Mouse (Mus musculus) kidney, postnatal 10 days (tissue): ENCODE data around the gene 1810049J17Rik.

Experiments
- DNase-seq: peaks from one replicate; pipeline ENCODE4 v3.0.0; 2021; ENCODE audit warnings: mixed read lengths

1810049J17Rik gene

GRCm38 (mm10) chr15:12346916-12347315 lies 25.2 kb upstream of the 1810049J17Rik start:
- DNase-seq, result no peak

- DNase-seq, result no peak
These were observed 19.7 kb upstream of the 1810049J17Rik start for GRCm38 (mm10) chr15:12341401-12341758.

- DNase-seq, result no peak
These were observed 19.1 kb upstream of the 1810049J17Rik start for GRCm38 (mm10) chr15:12340536-12341400.

DNA sequence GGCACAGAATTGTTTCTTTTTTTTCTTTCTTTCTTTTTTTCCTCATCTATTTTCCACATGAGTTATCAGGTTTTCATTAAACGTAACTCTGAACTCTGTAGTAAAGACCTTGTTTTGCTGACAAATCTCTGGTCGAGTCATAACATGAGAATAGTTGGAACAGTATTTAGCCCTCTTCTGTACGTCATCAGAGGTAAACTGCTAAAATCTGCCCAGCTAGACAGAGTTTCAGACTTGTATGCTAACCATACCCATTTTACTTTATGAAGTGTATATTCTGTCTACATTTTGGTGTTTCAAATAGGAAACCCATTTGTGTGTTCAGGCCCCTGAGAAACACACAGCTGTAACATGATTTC lies 16.1 kb upstream of the 1810049J17Rik start:
- no peak for DNase-seq

DNA sequence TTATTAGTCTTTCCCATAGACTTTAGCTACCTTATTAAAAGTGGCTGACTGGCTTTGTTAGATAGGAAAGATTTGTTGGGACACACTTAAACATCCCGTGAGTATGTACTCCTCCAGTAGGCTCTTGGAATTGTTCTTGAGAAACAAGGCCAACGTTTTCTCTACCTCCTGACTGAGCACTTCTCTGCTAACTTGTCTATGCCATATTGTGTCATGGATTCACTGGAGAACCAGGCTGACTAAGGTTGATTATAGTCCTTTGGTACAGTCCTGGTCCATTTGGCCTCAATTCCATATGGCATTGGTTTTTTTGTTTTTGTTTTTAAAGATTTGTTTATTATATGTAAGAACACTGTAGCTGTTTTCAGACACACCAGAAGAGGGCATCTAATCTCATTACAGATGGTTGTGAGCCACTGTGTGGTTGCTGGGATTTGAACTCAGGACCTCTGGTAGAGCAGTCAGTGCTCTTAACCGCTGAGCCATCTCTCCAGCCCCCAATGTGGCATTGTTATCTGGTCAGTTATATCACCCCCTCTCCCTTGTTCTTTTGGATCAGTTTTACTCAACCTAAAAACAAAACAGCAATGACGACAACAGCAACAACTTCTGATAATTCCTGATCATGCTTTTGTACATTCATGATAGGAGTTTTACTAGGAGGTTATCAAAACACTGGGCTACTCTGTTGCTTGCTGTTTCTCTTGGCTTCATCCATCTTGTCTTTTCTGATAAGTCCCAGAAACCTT lies 15.5 kb upstream of the 1810049J17Rik start:
- DNase-seq, result no peak

- no peak for DNase-seq
These were observed 12.7 kb upstream of the 1810049J17Rik start for GRCm38 (mm10) chr15:12334381-12334780.

DNA sequence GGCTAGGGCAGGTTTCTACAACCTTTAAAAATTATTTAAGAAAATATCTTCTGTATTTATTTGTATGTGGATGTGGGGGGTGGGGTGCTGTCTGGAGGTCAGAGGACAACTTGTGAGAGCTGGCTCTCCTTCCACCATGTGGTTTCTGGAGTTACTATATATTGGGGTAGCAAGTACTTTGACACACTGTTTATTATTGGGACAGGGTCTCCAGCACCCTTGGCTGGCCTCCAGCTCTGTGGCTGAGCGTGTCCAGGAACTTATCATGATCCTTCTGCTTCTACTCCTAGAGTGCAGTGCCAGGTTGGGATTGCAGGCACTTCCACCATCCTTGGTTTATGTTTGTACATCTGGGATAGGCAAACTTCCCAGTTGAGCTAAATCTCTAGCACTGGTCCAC lies 9.6 kb upstream of the 1810049J17Rik start:
- DNase-seq, result no peak

- no peak for DNase-seq
These were observed 9.2 kb upstream of the 1810049J17Rik start for GRCm38 (mm10) chr15:12330892-12331291.

- DNase-seq, result no peak
These were observed 8.7 kb upstream of the 1810049J17Rik start for GRCm38 (mm10) chr15:12330389-12330788.

DNA sequence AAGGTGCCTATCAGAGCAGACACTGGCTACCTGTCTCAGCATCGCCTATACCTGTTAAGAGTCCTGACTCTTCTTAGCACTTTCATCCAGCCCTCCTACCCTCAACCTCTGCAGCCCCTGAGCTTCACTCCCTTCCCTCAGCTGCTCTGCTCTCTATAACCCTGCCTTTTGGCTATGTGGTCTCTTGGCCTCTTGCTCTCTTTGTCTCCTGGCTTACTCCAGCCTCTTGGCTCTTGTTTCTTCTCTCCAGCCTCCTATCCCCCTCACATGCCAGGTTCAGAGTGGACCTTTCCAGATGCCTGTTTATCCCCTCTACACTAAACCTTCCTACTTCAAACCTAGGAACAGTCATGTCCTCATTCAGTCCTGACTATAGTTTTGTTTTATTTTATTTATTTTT lies 2.6 kb upstream of the 1810049J17Rik start:
- no peak for DNase-seq

DNA sequence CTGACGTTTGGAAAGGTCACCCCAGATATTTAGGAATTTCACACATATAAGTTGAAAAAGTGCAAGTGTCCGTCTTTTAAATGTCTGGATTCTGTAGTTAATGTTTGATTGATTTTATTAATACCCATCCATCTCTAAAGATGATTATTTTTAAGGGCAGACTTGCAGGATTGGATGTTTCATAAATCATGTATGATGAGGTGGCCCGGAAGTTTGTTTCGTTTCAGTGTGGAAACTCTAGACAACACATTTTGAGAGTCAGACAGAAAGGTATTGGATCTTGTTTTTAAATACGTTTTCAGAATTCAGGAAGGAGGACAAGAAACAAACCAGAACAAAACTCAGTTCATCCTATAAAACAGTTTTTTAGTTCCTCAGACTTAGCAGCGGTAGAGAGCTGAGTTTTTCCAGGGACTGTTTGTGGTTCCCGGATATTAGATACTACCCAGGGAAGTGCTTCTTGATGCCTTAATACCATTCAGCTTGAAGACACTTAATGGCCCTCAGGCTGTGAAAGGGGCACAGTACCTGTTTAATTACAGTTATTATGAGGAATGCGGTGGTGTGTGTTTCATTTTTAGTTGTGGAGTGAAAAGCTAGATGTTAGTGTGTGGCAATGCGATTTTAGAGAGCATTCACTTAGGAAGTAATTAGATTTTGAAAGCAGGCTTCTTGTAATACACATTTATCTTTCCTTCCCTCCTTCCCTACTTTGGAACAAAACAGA lies 1.1 kb upstream of the 1810049J17Rik start:
- no peak for DNase-seq

DNA sequence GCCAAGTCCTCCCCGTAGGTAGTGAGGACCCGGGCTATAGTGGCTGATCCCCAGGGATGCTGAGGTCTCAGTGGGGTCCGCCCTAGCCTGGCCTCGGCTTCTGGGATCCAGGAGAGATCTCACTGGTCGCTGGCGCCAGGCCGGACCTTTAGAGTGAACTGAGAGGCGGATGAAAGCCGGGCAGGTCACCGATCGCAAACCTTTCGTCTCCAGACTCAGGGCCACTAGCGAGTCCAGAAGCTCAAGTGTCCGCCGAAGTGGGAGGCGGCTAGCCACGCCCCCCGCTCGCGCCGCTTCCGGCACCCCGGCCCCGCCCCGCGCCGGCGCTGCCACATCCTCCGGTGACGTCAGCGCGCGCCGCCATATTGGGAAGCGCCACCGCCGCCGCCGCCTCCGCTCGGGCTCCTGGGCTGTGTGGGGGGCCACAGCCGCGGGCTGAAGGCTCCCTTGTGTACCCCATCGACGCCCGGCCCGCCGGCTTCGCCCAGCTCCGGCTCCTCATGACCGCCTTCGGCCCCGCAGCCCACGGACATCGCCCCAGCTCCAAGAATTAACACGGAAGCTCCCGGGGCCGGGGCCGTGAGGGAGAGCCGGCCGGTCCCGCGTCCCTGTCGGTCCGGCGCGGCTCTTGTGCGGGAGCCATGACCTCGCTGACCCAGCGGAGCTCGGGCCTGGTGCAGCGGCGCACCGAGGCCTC lies 460 bp downstream of the 1810049J17Rik start, which contains the start of gene Golph3:
Golph3 (plus strand) TSS at position 360 of the 697 bp plus-strand sequence.
- peak; percentile 99 for DNase-seq

- DNase-seq, result no peak
These were observed 1.1 kb downstream of the 1810049J17Rik start for GRCm38 (mm10) chr15:12320441-12321090.

- no peak for DNase-seq
These were observed 1.8 kb downstream of the 1810049J17Rik start for GRCm38 (mm10) chr15:12319889-12320288.

GRCm38 (mm10) chr15:12318451-12318850 lies 3.2 kb downstream of the 1810049J17Rik start:
- no peak for DNase-seq

GRCm38 (mm10) chr15:12317290-12317689 lies 4.4 kb downstream of the 1810049J17Rik start:
- no peak for DNase-seq

DNA sequence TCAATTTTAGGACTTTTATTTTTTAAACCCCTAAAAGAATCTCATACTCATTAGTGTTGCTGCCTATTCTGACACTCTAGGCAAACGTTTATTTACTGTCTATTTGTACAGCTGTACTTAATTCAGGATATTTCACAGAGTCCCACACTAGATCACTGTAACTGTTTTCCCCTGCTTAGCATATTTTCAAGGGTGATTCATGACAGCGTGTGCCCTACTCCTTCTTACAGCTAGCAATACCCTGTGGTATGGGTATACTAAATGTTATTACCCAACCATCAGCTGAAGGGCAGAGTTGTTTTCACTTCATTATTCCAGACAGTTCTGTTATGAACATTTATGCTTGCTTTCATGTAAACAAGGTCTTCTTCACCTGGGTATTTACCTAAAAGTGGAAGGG lies 5.7 kb downstream of the 1810049J17Rik start:
- DNase-seq, result no peak

DNA sequence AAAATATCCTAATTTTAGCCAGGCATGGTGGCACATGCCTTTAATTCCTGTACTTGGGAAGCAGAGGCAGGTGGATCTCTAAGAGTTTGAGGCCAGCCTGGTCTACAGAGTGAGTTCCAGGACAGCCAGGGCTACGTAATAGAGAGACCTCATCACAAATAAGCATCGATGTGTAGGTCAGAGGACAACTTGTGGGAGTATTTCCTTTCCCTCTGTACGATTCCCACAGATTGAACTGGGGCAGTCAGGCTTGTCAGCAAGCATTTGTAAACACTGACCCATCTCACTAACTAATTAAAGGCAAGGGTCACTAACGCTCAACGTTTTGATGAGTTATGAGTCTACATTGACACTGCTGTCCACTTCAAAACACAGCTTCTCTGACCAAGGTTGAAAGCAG lies 7.1 kb downstream of the 1810049J17Rik start:
- no peak for DNase-seq

DNA sequence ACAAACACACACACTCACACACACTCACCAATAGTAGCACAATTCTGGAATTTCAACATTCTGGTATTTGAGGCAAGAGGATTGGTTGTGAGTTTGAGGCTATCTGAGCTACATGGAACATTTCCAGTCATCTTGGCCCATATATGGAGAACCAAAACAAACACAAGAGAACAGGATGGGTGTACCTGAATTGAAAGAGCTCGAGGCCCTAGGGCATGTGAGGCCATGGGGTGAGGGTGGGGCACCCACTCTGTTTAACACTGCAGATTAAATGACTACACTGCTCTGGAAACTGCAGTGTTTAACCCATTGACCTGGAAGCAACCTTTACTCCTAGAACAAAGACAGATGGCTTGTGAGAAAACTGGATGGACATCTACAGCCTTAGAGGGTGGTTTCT lies 8.4 kb downstream of the 1810049J17Rik start:
- no peak for DNase-seq

GRCm38 (mm10) chr15:12311465-12311864 lies 10.2 kb downstream of the 1810049J17Rik start:
- DNase-seq, result no peak

DNA sequence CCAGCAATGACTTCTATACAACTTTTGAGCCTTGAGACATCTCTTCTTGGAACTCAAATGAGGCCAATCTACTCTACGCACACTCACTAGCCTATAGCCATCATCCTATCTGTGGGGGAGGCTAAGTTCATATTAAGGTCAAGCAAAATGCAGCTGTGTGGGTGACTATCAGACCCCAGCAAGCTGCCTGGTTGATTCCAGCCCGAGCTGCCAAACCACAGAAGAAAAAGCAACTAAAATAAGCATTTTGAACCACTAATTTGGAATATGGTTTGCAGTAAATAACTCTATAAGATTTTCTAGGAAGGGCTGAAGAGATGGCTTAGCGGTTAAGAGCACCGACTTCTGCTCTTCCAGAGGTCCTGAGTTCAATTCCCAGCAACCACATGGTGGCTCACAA lies 11.0 kb downstream of the 1810049J17Rik start:
- no peak for DNase-seq

DNA sequence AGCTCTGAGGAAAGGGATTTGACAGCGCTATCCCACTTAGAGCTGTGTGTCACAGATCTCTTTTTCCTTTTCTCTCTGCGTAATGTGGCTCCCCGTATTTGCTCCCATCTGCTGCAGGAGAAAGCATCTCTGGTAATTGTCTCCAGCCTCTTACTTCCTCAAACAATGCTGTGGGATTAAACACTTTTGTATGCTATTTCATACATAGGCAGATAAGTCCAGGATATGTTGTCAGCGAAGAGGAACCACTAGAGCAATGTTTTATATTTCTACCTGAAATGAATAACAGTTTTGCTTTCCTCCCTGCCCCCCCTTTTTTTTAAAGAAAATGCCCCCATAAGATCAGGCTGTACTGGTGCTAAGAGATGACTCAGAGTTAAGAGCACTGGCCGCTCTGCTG lies 13.2 kb downstream of the 1810049J17Rik start:
- no peak for DNase-seq
